ENCODE assay signal across 8 mouse cellular contexts in genomic region chr4:32656918-32657662, GRCm38 (mm10). TPM values are rescaled to one million over a fixed set of nuclear protein-coding genes. Genes with fewer than 3 reads are reported as not detected.
DNase-seq lines count a peak whose midpoint lies in the region; ATAC-seq and TF ChIP-seq lines count a peak whose summit lies in the region.

TSS of gene Mdn1 (plus strand) at chr4:32657119.

- intact Hi-C loops in heart, postnatal 36 days (cut with DNase I), result loop anchor here (2.0 to 5.0 kb wide), 3 partner anchors 295 to 694 kb away; partner anchors contain the start of genes Ankrd6 and Ube2j1

- H3K27ac ChIP-seq in forebrain, embryonic 16.5 days (ENCODE audit: low read length), result peak within 1 kb of the TSS; percentile 86
- peak within 1 kb of the TSS; percentile 89 for H3K27ac ChIP-seq in layer of hippocampus, adult 2 months
- H3K27ac ChIP-seq in lung, embryonic 14.5 days (ENCODE audit: low read depth), result peak within 1 kb of the TSS; percentile 63
- peak within 1 kb of the TSS; percentile 25; the same call in 1 of the 2 replicates for H3K27ac ChIP-seq in olfactory bulb, adult 2 months (ENCODE audit: insufficient read depth, low read depth, low read length)
- H3K27ac ChIP-seq in thymus, adult 2 months (ENCODE audit: control insufficient read depth, insufficient read depth, low read length), result peak within 1 kb of the TSS; percentile 77

- TF ChIP-seq POLR2A in olfactory bulb, adult 2 months (IDR thresholded peaks at IDR 0.05; ENCODE audit: insufficient read depth, low read depth, low read length), result peak; percentile 34; the same call in 1 of the 2 replicates
- TF ChIP-seq POLR2A in thymus, adult 2 months (IDR thresholded peaks at IDR 0.05; ENCODE audit: control insufficient read depth, extremely low read depth, insufficient read depth, low read length, poor library complexity), result peak; percentile 58; the same call in 1 of the 2 replicates

- peaks cover 55% of the 10 kb centered on the region for H3K36me3 ChIP-seq in G1E (replicated peaks)
- no peaks in the 10 kb centered on the region; the same call in 1 of the 2 replicates for H3K36me3 ChIP-seq in forebrain, embryonic 16.5 days (ENCODE audit: control insufficient read depth, insufficient read depth)
- peaks cover 12% of the 10 kb centered on the region for H3K36me3 ChIP-seq in lung, embryonic 14.5 days (ENCODE audit: insufficient read depth)
- H3K36me3 ChIP-seq in thymus, adult 2 months (ENCODE audit: control insufficient read depth, insufficient read depth, low read length), result peaks cover 5% of the 10 kb centered on the region

- H3K9me3 ChIP-seq in G1E (replicated peaks), result no peaks in the 10 kb centered on the region
- H3K9me3 ChIP-seq in forebrain, embryonic 16.5 days (ENCODE audit: control insufficient read depth, low read length), result no peaks in the 10 kb centered on the region
- H3K9me3 ChIP-seq in lung, embryonic 14.5 days (ENCODE audit: low read depth, low read length), result no peaks in the 10 kb centered on the region

- H3K9ac ChIP-seq in forebrain, embryonic 16.5 days (replicated peaks; ENCODE audit: low read depth, low read length), result peak within 1 kb of the TSS; percentile 66
- peak within 1 kb of the TSS; percentile 58 for H3K9ac ChIP-seq in lung, embryonic 14.5 days

- peak within 1 kb of the TSS; percentile 67 for H3K4me2 ChIP-seq in forebrain, embryonic 16.5 days (ENCODE audit: low read length)
- H3K4me2 ChIP-seq in lung, embryonic 14.5 days, result peak within 1 kb of the TSS; percentile 60

- no peaks in the 10 kb centered on the region for H3K27me3 ChIP-seq in G1E (ENCODE audit: insufficient read depth, low read length)
- H3K27me3 ChIP-seq in forebrain, embryonic 16.5 days (replicated peaks; ENCODE audit: control insufficient read depth, insufficient read depth, low read length), result no peaks in the 10 kb centered on the region
- no peaks in the 10 kb centered on the region for H3K27me3 ChIP-seq in lung, embryonic 14.5 days (ENCODE audit: insufficient read depth, low read length)
- H3K27me3 ChIP-seq in thymus, adult 2 months (ENCODE audit: control insufficient read depth, insufficient read depth, low read length), result no peaks in the 10 kb centered on the region

- WGBS in forebrain, embryonic 16.5 days, result under 1% methylated on average over 67 of the region's 68 CpGs
- under 1% methylated on average over 68 of the region's 68 CpGs for WGBS in lung, embryonic 14.5 days
- WGBS in olfactory bulb, adult 2 months, result under 1% methylated on average over 68 of the region's 68 CpGs
- WGBS in thymus, adult 2 months, result under 1% methylated on average over 68 of the region's 68 CpGs

- H3K4me1 ChIP-seq in G1E (ENCODE audit: insufficient read depth, low read depth, low read length), result peaks cover 33% of the 10 kb centered on the region
- H3K4me1 ChIP-seq in forebrain, embryonic 16.5 days (replicated peaks; ENCODE audit: control insufficient read depth, insufficient read depth, low read length), result peaks cover 11% of the 10 kb centered on the region
- H3K4me1 ChIP-seq in lung, embryonic 14.5 days (ENCODE audit: insufficient read depth), result no peaks in the 10 kb centered on the region
- peaks cover 3% of the 10 kb centered on the region for H3K4me1 ChIP-seq in olfactory bulb, adult 2 months (ENCODE audit: control insufficient read depth, insufficient read depth, low read length)
- H3K4me1 ChIP-seq in thymus, adult 2 months (replicated peaks; ENCODE audit: control insufficient read depth, insufficient read depth, low read length), result no peaks in the 10 kb centered on the region

- no peak for TF ChIP-seq CTCF in G1E (IDR thresholded peaks at IDR 0.05; ENCODE audit: low read depth, low read length)
- no peak for TF ChIP-seq CTCF in layer of hippocampus, adult 2 months (conservative IDR thresholded peaks at IDR 0.05)
- no peak for TF ChIP-seq CTCF in lung, embryonic 14.5 days (IDR thresholded peaks at IDR 0.05; ENCODE audit: low read depth)
- 0 out of 2 replicates have a peak, but pooled peaks have one; percentile 7 for TF ChIP-seq CTCF in olfactory bulb, adult 2 months (IDR thresholded peaks at IDR 0.05; ENCODE audit: insufficient read depth, low read depth, low read length)
- TF ChIP-seq CTCF in thymus, adult 2 months (IDR thresholded peaks at IDR 0.05; ENCODE audit: borderline replicate concordance, control insufficient read depth, extremely low read depth, insufficient read depth, low read length, poor library complexity), result 0 out of 2 replicates have a peak, but pooled peaks have one; percentile 45

- peak; percentile 70 for DNase-seq in G1E (ENCODE audit: low spot score)
- peak; percentile 91 to 97 for DNase-seq in cerebellum, adult 18-20 months
- DNase-seq in heart, postnatal 36 days, result peak; percentile 94 to 97
- peak; percentile 96 to 98 for DNase-seq in layer of hippocampus, adult 2 months (ENCODE audit: low spot score in 2 of 2)
- DNase-seq in lung, embryonic 14.5 days, result peak; percentile 98
- peak; percentile 93 for DNase-seq in thymus, adult 2 months

- ATAC-seq in G1E (ENCODE audit: extremely low read depth, insufficient number of reproducible peaks, low FRiP score, poor library complexity, severe bottlenecking), result peak; percentile 78
- ATAC-seq in forebrain, embryonic 16.5 days, result peak; percentile 94
- ATAC-seq in lung, embryonic 14.5 days (ENCODE audit: insufficient read depth), result peak; percentile 92

- H3K4me3 ChIP-seq in G1E (ENCODE audit: low read depth, low read length), result peak within 1 kb of the TSS; percentile 87
- peak within 1 kb of the TSS; percentile 86 for H3K4me3 ChIP-seq in forebrain, embryonic 16.5 days (replicated peaks; ENCODE audit: low read length)
- peak within 1 kb of the TSS; percentile 90 for H3K4me3 ChIP-seq in layer of hippocampus, adult 2 months
- H3K4me3 ChIP-seq in lung, embryonic 14.5 days (ENCODE audit: low read depth, low read length), result peak within 1 kb of the TSS; percentile 79
- peak within 1 kb of the TSS; percentile 94 for H3K4me3 ChIP-seq in olfactory bulb, adult 2 months (ENCODE audit: insufficient read depth, low read depth, low read length)
- H3K4me3 ChIP-seq in thymus, adult 2 months (ENCODE audit: control insufficient read depth, insufficient read depth, low read length), result peak within 1 kb of the TSS; percentile 82

RNA-seq across cellular contexts. Expression of gene Mdn1, which starts in this region (rescaled TPM):
- 52.3 and 58.8 TPM in 2 replicates for total RNA-seq in G1E (2014; fragmentation: Nextera tagmentation)
- total RNA-seq in G1E (2017), result 34.1 TPM in 2 replicates
- polyA plus RNA-seq in G1E (2012), result 2.7 and 4.2 TPM in 2 replicates
- 14.6 and 18.0 TPM in 2 replicates for polyA plus RNA-seq in forebrain, embryonic 16.5 days (2015; fragmentation: Nextera tagmentation; extraction: Ambion mirVana)
- 1 to 10 TPM; 6.6 to 7.2 TPM for total RNA-seq in heart, postnatal 36 days (2021)
- total RNA-seq in layer of hippocampus, adult 2 months (2021), result 10 to 100 TPM; 32.2 to 43.0 TPM
- polyA plus RNA-seq in lung, embryonic 14.5 days (2014; fragmentation: Nextera tagmentation; extraction: Ambion mirVana), result 19.5 and 25.1 TPM in 2 replicates
- 22.4 and 218 TPM in 2 replicates for polyA plus RNA-seq in olfactory bulb, adult 2 months (2012; ENCODE audit: insufficient read depth, insufficient read length, low replicate concordance, missing spikeins)
- 12.6 and 13.8 TPM in 2 replicates for polyA plus RNA-seq in thymus, adult 2 months (2012; rRNA removed)

Comparison
In these comparisons a context has a peak if more than half of its experiments do, and no peak if none do; other contexts are left out.
1. Peak in every context shown above with its lines: DNase-seq, ATAC-seq, H3K4me3 ChIP-seq and H3K27ac ChIP-seq.
2. RNA of gene Mdn1 (total RNA-seq): 34.1 to 58.8 TPM in G1E and 32.2 to 43.0 TPM in layer of hippocampus, adult 2 months; 6.6 to 7.2 TPM in heart, postnatal 36 days; every median in the first group is over 4 times any median in the second.
3. CTCF ChIP-seq: peak in olfactory bulb, adult 2 months (single experiment) and thymus, adult 2 months (single experiment); none in G1E (single experiment), layer of hippocampus, adult 2 months (single experiment) and lung, embryonic 14.5 days (single experiment).
4. H3K27ac ChIP-seq: peak in every context shown above with its lines; median percentile 89 in layer of hippocampus, adult 2 months; 86 in forebrain, embryonic 16.5 days; 77 in thymus, adult 2 months; 63 in lung, embryonic 14.5 days; 25 in olfactory bulb, adult 2 months.